Mouse (Mus musculus) kidney, postnatal 4 days (tissue): ENCODE results near the gene Uck1.

Experiments used
- DNase-seq, 2 experiments: peaks; one replicate each; pipeline ENCODE4 v3.0.0; 2021; ENCODE audit warnings: mixed read lengths in 2 of 2

The Uck1 gene

GRCm38 (mm10) chr2:32218541-32219334 lies 41.2 kb downstream of the Uck1 start:
- DNase-seq, result peak in 1 of 2 experiments; percentile 37

- no peak for DNase-seq
Observed at GRCm38 (mm10) chr2:32218113-32218512, 41.8 kb downstream of the Uck1 start.

GRCm38 (mm10) chr2:32217656-32218055 lies 42.3 kb downstream of the Uck1 start:
- DNase-seq, result no peak

- DNase-seq, result no peak
Observed at GRCm38 (mm10) chr2:32216506-32216905, 43.5 kb downstream of the Uck1 start.

- DNase-seq, result no peak
Observed at GRCm38 (mm10) chr2:32215576-32215975, 44.4 kb downstream of the Uck1 start.

GRCm38 (mm10) chr2:32213000-32213399 lies 47.0 kb downstream of the Uck1 start:
- DNase-seq, result peak; percentile 35 to 43

- DNase-seq, result no peak
Observed at GRCm38 (mm10) chr2:32211689-32212088, 48.3 kb downstream of the Uck1 start.

- peak in 1 of 2 experiments; percentile 21 for DNase-seq
Observed at GRCm38 (mm10) chr2:32207682-32208081, 52.3 kb downstream of the Uck1 start.
